Mouse (Mus musculus): ENCODE measurements at regions not wholly inside any gene's neighbourhood (a gene's known extent, or its start where the extent isn't known, plus 50 kb on each side); places are given as distances from the start of the nearest gene placed in this dataset.
A peak's percentile ranks its signal among the peaks of the same experiment; 100 is the strongest.

- H3K4me1 ChIP-seq = peaks cover 20% of the 10 kb centered on the region
- 84% methylated on average over 2 of the region's 2 CpGs for WGBS
- no peak overlapping the region for H3K4me2 ChIP-seq (replicated peaks)
- no peaks in the 10 kb centered on the region for H3K27me3 ChIP-seq
- no peaks in the 10 kb centered on the region for H3K9me3 ChIP-seq
- H3K27ac ChIP-seq (replicated peaks) = no peak overlapping the region
- ATAC-seq (ENCODE audit: low FRiP score, low read depth) = no peak
- H3K4me3 ChIP-seq = no peak overlapping the region
- no peaks in the 10 kb centered on the region for H3K36me3 ChIP-seq
- H3K9ac ChIP-seq (replicated peaks) = no peak overlapping the region
Observed at GRCm38 (mm10) chr12:65386005-65386645, 160.8 kb downstream of the Wdr20rt start.

GRCm38 (mm10) chr12:65387042-65387441, 161.7 kb downstream of the Wdr20rt start:
- Histone ChIP-seq H3K9me3 (no peaks in the 10 kb centered on the region), H3K27me3 (no peaks in the 10 kb centered on the region), H3K9ac (replicated peaks) (no peak overlapping the region), H3K4me1 (peaks cover 15% of the 10 kb centered on the region), H3K36me3 (no peaks in the 10 kb centered on the region), H3K27ac (replicated peaks) (no peak overlapping the region), H3K4me3 (no peak overlapping the region), H3K4me2 (replicated peaks) (no peak overlapping the region)
- ATAC-seq (ENCODE audit: low FRiP score, low read depth) = no peak

GRCm38 (mm10) chr12:65389512-65389911, 164.2 kb downstream of the Wdr20rt start:
- 17% methylated on average over 2 of the region's 2 CpGs for WGBS
- ATAC-seq (ENCODE audit: low FRiP score, low read depth) = peak; percentile 42; the same call in 1 of the 2 replicates
- H3K36me3 ChIP-seq = no peaks in the 10 kb centered on the region
- H3K27ac ChIP-seq (replicated peaks) = no peak overlapping the region
- H3K4me3 ChIP-seq = no peak overlapping the region
- H3K27me3 ChIP-seq = no peaks in the 10 kb centered on the region
- peaks cover 11% of the 10 kb centered on the region; the same call in 1 of the 2 replicates for H3K4me1 ChIP-seq
- no peak overlapping the region for H3K4me2 ChIP-seq (replicated peaks)
- no peaks in the 10 kb centered on the region for H3K9me3 ChIP-seq
- H3K9ac ChIP-seq (replicated peaks) = no peak overlapping the region

GRCm38 (mm10) chr12:65390330-65390729, 165.0 kb downstream of the Wdr20rt start:
- Histone ChIP-seq H3K27me3 (no peaks in the 10 kb centered on the region), H3K9me3 (no peaks in the 10 kb centered on the region), H3K9ac (replicated peaks) (no peak overlapping the region), H3K4me1 (peaks cover 11% of the 10 kb centered on the region; the same call in 1 of the 2 replicates), H3K4me2 (replicated peaks) (no peak overlapping the region), H3K36me3 (no peaks in the 10 kb centered on the region), H3K4me3 (no peak overlapping the region), H3K27ac (replicated peaks) (no peak overlapping the region)
- WGBS = 73% methylated on average over 6 of the region's 6 CpGs
- ATAC-seq (ENCODE audit: low FRiP score, low read depth) = no peak

DNA sequence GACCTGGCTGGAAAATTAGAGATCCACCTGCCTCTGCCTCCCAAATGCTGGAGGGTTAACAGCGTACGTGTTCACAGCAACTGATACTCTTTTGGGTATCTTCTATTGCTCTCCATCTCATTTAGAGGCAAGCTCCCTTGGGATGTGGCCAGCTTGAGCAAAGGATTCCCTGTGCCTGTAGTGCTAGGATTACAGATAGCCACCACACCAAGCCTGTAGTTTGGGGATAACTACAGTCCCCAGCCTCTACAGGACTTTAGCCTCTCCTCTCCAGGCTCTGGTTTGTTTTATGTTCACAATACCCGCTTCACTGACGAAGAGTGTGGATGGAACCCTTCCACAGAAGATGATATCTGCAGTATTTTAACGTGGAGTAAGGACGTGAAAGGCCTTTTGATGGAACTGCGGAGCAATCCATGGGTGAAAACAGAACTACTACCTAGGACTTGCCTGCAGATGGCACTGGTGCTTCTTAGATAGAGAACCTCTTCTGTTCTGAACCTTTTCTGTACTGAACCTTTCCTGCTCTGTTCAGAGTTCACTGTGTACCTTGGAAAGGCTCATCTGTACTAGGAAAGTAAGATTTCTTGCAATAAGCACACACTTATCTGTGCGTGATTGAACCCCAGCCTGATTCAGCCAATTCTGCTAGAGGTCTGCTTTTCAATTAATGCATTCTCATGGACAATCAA, 176.6 kb downstream of the Wdr20rt start:
- Histone ChIP-seq H3K4me2 (replicated peaks) (no peak overlapping the region), H3K9ac (replicated peaks) (no peak overlapping the region), H3K27me3 (no peaks in the 10 kb centered on the region), H3K27ac (replicated peaks) (no peak overlapping the region), H3K4me1 (no peaks in the 10 kb centered on the region), H3K4me3 (no peak overlapping the region), H3K36me3 (no peaks in the 10 kb centered on the region), H3K9me3 (no peaks in the 10 kb centered on the region)
- peak; percentile 77 for ATAC-seq (ENCODE audit: low FRiP score, low read depth)
- WGBS = 46% methylated on average over 8 of the region's 8 CpGs

- H3K27ac ChIP-seq (replicated peaks) = no peak overlapping the region
- no peaks in the 10 kb centered on the region for H3K9me3 ChIP-seq
- H3K4me3 ChIP-seq = no peak overlapping the region
- ATAC-seq (ENCODE audit: low FRiP score, low read depth) = no peak
- no peak overlapping the region for H3K4me2 ChIP-seq (replicated peaks)
- no peaks in the 10 kb centered on the region for H3K4me1 ChIP-seq
- WGBS = 91% methylated on average over 2 of the region's 2 CpGs
- H3K27me3 ChIP-seq = no peaks in the 10 kb centered on the region
- no peaks in the 10 kb centered on the region for H3K36me3 ChIP-seq
- H3K9ac ChIP-seq (replicated peaks) = no peak overlapping the region
Observed at GRCm38 (mm10) chr12:65403124-65403523, 177.8 kb downstream of the Wdr20rt start.

- WGBS = 78% methylated on average over 9 of the region's 9 CpGs
- ATAC-seq (ENCODE audit: low FRiP score, low read depth) = peak; percentile 25; the same call in 1 of the 2 replicates
Observed at GRCm38 (mm10) chr12:65413034-65413700, 187.8 kb downstream of the Wdr20rt start.

DNA sequence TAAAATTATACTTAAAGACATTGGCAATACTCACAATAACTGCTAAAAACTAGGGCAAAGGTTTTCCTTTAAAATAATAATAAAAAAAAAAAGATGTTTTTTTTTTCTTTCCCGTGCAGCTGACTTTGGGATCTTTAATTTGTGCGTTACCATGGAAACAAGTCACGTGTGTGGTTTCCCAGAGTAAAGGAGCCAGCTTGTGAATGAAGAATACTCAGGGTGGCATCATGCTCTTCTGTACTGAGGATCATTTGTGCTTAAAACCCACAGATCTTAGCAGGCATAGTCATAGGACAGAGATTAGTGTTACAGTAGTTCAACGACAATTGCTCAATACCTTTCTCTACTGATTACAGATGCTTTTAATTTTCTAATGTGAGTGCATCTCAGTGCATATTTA, 189.1 kb downstream of the Wdr20rt start:
- no peak overlapping the region for H3K4me3 ChIP-seq
- H3K36me3 ChIP-seq = no peaks in the 10 kb centered on the region
- WGBS = 42% methylated on average over 4 of the region's 4 CpGs
- 0 out of 2 replicates have a peak, but pooled peaks cover 6% of the 10 kb centered on the region for H3K4me1 ChIP-seq
- no peaks in the 10 kb centered on the region for H3K9me3 ChIP-seq
- H3K4me2 ChIP-seq (replicated peaks) = no peak overlapping the region
- ATAC-seq (ENCODE audit: low FRiP score, low read depth) = peak; percentile 90
- no peaks in the 10 kb centered on the region for H3K27me3 ChIP-seq
- no peak overlapping the region for H3K9ac ChIP-seq (replicated peaks)
- no peak overlapping the region for H3K27ac ChIP-seq (replicated peaks)

More at GRCm38 (mm10) chr12:65413034-65413700, 187.8 kb downstream of the Wdr20rt start:
- H3K4me2 ChIP-seq (replicated peaks) = no peak overlapping the region
- no peaks in the 10 kb centered on the region for H3K27me3 ChIP-seq
- no peaks in the 10 kb centered on the region for H3K36me3 ChIP-seq
- H3K4me3 ChIP-seq = no peak overlapping the region
- H3K9me3 ChIP-seq = no peaks in the 10 kb centered on the region
- H3K9ac ChIP-seq (replicated peaks) = no peak overlapping the region
- no peak overlapping the region for H3K27ac ChIP-seq (replicated peaks)
- H3K4me1 ChIP-seq = 0 out of 2 replicates have a peak, but pooled peaks cover 6% of the 10 kb centered on the region

DNA sequence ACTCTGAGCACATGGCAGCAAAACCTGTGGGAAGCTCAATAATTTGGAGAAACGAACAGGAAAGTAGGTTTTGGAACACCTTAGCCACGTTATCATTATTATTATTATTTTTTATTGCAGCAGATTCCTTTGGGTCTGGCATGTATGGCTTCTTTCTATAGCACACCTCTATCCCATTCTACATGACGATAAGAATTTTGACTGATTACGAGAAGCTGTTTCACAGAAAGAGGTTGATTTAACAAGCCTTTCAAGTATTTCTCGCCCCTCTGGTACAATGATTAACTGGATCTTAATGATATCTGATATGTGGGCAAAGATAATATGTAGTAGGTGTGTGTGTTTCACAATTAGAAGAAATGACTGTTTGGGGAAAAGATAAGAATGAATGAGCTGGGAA, 191.6 kb downstream of the Wdr20rt start:
- 0 out of 2 replicates have a peak, but pooled peaks cover 6% of the 10 kb centered on the region for H3K4me1 ChIP-seq
- no peak overlapping the region for H3K4me2 ChIP-seq (replicated peaks)
- no peak for ATAC-seq (ENCODE audit: low FRiP score, low read depth)
- no peaks in the 10 kb centered on the region for H3K9me3 ChIP-seq
- no peak overlapping the region for H3K9ac ChIP-seq (replicated peaks)
- H3K4me3 ChIP-seq = no peak overlapping the region
- WGBS = 87% methylated on average over 5 of the region's 5 CpGs
- H3K27me3 ChIP-seq = no peaks in the 10 kb centered on the region
- no peak overlapping the region for H3K27ac ChIP-seq (replicated peaks)
- no peaks in the 10 kb centered on the region for H3K36me3 ChIP-seq

DNA sequence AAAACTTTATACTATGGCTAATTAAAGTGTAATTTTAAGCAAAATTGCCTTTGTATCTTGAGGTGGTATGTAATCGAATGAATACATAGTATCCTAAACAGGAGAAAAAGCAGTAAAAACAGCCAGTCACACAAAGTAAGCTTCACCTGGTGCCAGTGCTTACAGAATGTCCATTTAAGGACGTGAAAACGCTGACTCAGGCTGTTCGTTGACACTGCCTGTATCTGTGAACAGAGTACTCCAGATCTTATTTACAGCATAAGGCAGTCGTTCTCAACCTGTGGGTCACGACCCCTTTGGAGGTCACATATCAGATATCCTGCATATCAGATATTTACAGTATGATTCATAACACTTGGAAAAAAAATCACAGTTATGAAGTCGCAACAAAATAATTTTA, 194.8 kb downstream of the Wdr20rt start:
- WGBS = 85% methylated on average over 7 of the region's 7 CpGs
- H3K4me1 ChIP-seq = no peaks in the 10 kb centered on the region
- no peak for ATAC-seq (ENCODE audit: low FRiP score, low read depth)
- H3K9ac ChIP-seq (replicated peaks) = no peak overlapping the region
- H3K9me3 ChIP-seq = no peaks in the 10 kb centered on the region
- H3K27me3 ChIP-seq = no peaks in the 10 kb centered on the region
- H3K4me3 ChIP-seq = no peak overlapping the region
- no peak overlapping the region for H3K27ac ChIP-seq (replicated peaks)
- H3K4me2 ChIP-seq (replicated peaks) = no peak overlapping the region
- H3K36me3 ChIP-seq = no peaks in the 10 kb centered on the region

GRCm38 (mm10) chr12:65424506-65424905, 199.2 kb downstream of the Wdr20rt start:
- Histone ChIP-seq H3K4me1 (no peaks in the 10 kb centered on the region), H3K36me3 (no peaks in the 10 kb centered on the region), H3K27ac (replicated peaks) (no peak overlapping the region), H3K4me3 (no peak overlapping the region), H3K9ac (replicated peaks) (no peak overlapping the region), H3K4me2 (replicated peaks) (no peak overlapping the region), H3K27me3 (no peaks in the 10 kb centered on the region), H3K9me3 (no peaks in the 10 kb centered on the region)
- 91% methylated on average over 2 of the region's 2 CpGs for WGBS
- no peak for ATAC-seq (ENCODE audit: low FRiP score, low read depth)

DNA sequence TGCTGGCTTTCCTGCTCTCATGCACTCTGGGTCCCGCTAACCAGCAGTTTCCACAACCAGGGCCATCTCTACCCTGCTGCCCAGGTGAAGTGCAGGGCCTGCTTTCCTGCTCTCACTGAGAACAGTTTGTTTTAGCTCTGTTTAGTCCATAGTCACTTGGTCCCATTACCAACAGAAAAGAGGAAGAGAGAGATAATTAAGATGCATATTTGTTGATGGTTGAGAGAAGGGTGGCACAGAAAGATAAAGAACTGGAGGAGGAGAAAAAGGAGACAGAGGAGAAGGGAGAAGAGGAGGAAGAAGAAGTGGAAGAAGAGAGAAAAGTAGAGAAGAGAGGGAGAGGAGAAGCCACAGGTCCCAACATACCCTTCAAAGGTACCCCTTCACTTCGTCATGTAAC, 200.1 kb downstream of the Wdr20rt start:
- WGBS = 95% methylated on average over 2 of the region's 2 CpGs
- H3K4me1 ChIP-seq = no peaks in the 10 kb centered on the region
- H3K9me3 ChIP-seq = no peaks in the 10 kb centered on the region
- H3K27me3 ChIP-seq = no peaks in the 10 kb centered on the region
- no peak overlapping the region for H3K27ac ChIP-seq (replicated peaks)
- ATAC-seq (ENCODE audit: low FRiP score, low read depth) = no peak
- no peaks in the 10 kb centered on the region for H3K36me3 ChIP-seq
- no peak overlapping the region for H3K9ac ChIP-seq (replicated peaks)
- no peak overlapping the region for H3K4me3 ChIP-seq
- no peak overlapping the region for H3K4me2 ChIP-seq (replicated peaks)
